Comparison of ENCODE assay signal across 9 mouse cellular contexts in the genomic region with DNA sequence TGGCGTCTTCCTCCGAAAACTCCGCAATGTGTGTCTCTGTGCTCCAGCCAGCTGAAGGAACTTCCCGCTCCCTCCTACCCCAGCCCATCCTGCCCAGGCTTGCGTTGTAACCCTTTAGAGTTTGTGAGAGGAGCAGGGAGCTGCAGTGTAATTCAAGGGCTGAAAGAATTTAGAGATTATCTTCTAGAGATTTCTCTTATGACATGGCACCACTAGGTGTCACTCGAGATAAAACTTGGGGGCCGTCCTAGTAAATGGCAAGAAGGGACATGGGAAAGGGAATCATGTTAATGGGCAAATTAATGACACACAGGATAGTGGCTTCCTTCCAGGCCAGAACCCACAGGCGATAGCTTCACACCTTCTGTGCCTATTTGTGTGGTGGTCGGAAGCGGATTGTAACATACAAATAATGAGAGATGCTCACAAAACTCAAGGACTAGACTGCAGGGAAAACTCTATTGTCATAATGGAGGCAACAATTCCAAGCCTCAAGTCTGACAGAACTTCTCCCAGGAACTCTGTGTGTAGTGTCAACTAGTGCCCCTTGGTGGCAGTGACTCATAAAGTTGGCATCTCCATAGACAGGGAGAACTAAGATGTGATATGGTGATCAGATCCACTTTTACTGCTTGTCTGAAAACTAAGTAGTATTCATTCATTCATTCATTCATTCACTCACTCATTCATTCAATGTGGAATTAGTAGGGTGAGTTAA. TPM values are rescaled to one million over a fixed set of nuclear protein-coding genes. Genes with fewer than 3 reads are reported as not detected.
DNase-seq lines count a peak whose midpoint lies in the region; ATAC-seq and TF ChIP-seq lines count a peak whose summit lies in the region.
"Had no signal": no experiment of that assay in that cellular context is flagged by ENCODE, and none has a peak within 500 bp of the region (broad histone marks: within the 10 kb centered on the region; RNA-seq: fewer than 3 reads in every experiment).

No protein-coding gene starts in this region.

- no peak overlapping the region for H3K4me3 ChIP-seq in gastrocnemius, adult 2 months
- H3K4me3 ChIP-seq in midbrain, embryonic 14.5 days (replicated peaks; ENCODE audit: low read depth, low read length): no peak overlapping the region

- intact Hi-C loops in gastrocnemius, adult 2 months (cut with DNase I): loop anchor here (10.0 kb wide), 1 partner anchor 813 kb away; no protein-coding TSS in a partner anchor

- TF ChIP-seq CTCF in gastrocnemius, adult 2 months (IDR thresholded peaks at IDR 0.05): peak; percentile 68

- DNase-seq in gastrocnemius, adult 2 months: peak; percentile 22
- no peak for DNase-seq in gastrocnemius, postnatal 25 days
- peak; percentile 55 for DNase-seq in 416B (ENCODE audit: low read depth)
- DNase-seq in c-Kit-positive CD71-negative TER-119-negative erythroid progenitor cells, embryonic 14.5 days (ENCODE audit: low read depth): peak; percentile 12
- DNase-seq in frontal cortex, adult 2 months (ENCODE audit: extremely low spot score in 1 of 2, low spot score in 1 of 2): peak; percentile 6 to 65
- DNase-seq in layer of hippocampus, postnatal 36 days: peak; percentile 3 to 24
- DNase-seq in midbrain, embryonic 14.5 days: peak; percentile 82
- DNase-seq in T-cell, adult 2 months (ENCODE audit: low spot score): no peak

- H3K4me2 ChIP-seq in midbrain, embryonic 14.5 days (ENCODE audit: low read length): no peak overlapping the region

- H3K4me1 ChIP-seq in midbrain, embryonic 14.5 days (ENCODE audit: control insufficient read depth, insufficient read depth, low read length): no peaks in the 10 kb centered on the region

- H3K9ac ChIP-seq in midbrain, embryonic 14.5 days (replicated peaks; ENCODE audit: low read length): no peak overlapping the region

- no peak overlapping the region for H3K27ac ChIP-seq in gastrocnemius, adult 2 months
- no peak overlapping the region for H3K27ac ChIP-seq in midbrain, embryonic 14.5 days (replicated peaks; ENCODE audit: low read depth, low read length)

- H3K27me3 ChIP-seq in midbrain, embryonic 14.5 days (ENCODE audit: control insufficient read depth, insufficient read depth, low read length): no peaks in the 10 kb centered on the region

- peak; percentile 57; the same call in 1 of the 2 replicates for ATAC-seq in midbrain, embryonic 14.5 days (ENCODE audit: low FRiP score, low TSS enrichment)

- WGBS in midbrain, embryonic 14.5 days: 61% methylated on average over 10 of the region's 10 CpGs

- no peaks in the 10 kb centered on the region for H3K36me3 ChIP-seq in midbrain, embryonic 14.5 days (ENCODE audit: control insufficient read depth, insufficient read depth, low read length)

- H3K9me3 ChIP-seq in midbrain, embryonic 14.5 days (ENCODE audit: control insufficient read depth, low read length): no peaks in the 10 kb centered on the region

RNA-seq across cellular contexts. Expression of a gene that starts 6.1 kb away (rescaled TPM):
- not detected for total RNA-seq in gastrocnemius, adult 2 months (2021)
- total RNA-seq in gastrocnemius, postnatal 25 days (2021): not detected
- not detected in 2 replicates for polyA plus RNA-seq in frontal cortex, adult 2 months (2012; rRNA removed)
- total RNA-seq in layer of hippocampus, postnatal 36 days (2021): not detected
- not detected in 2 replicates for polyA plus RNA-seq in midbrain, embryonic 14.5 days (2014; fragmentation: Nextera tagmentation; extraction: Ambion mirVana)
- total RNA-seq: layer of hippocampus, adult 8-10 months had no signal

Comparison
In these comparisons a context has a peak if more than half of its experiments do, and no peak if none do; other contexts are left out.
1. DNase-seq: peak in gastrocnemius, adult 2 months (single experiment), 416B (single experiment), c-Kit-positive CD71-negative TER-119-negative erythroid progenitor cells, embryonic 14.5 days (single experiment), frontal cortex, adult 2 months (2 of 2), layer of hippocampus, postnatal 36 days (2 of 2) and midbrain, embryonic 14.5 days (single experiment); none in gastrocnemius, postnatal 25 days (single experiment) and T-cell, adult 2 months (single experiment).